Mouse (Mus musculus) spleen, adult 2 months (tissue): ENCODE measurements around the gene Kynu.

Experiments
- CTCF ChIP-seq: fragments of 200-500 bp; IDR thresholded peaks from 2 replicates; pipeline ENCODE4 v1.5.1; 2011; ENCODE audit warnings: mild to moderate bottlenecking, inconsistent platforms; ENCODE audit not compliant: insufficient read depth, insufficient read length, insufficient replicate concordance; ENCODE audit errors: extremely low read depth
- POLR2A ChIP-seq: fragments of 200-500 bp; IDR thresholded peaks from 2 replicates; pipeline ENCODE4 v1.6.1; 2011; ENCODE audit warnings: low read depth, low read length, inconsistent platforms

- no peak for TF ChIP-seq CTCF
- TF ChIP-seq POLR2A, result no peak
Observed at GRCm38 (mm10) chr2:43712611-43713138, 157.5 kb downstream of the Kynu start.
